Mouse (Mus musculus) megakaryocyte-erythroid progenitor cell, adult 5-6 weeks (primary cell): ENCODE results near the gene Plcb3. TPM values are rescaled to one million over a fixed set of nuclear protein-coding genes. Genes with fewer than 3 reads are reported as not detected.
A peak's percentile ranks its signal among the peaks of the same experiment; 100 is the strongest.

Experiments
- ATAC-seq: replicated peaks from 2 replicates; pipeline ENCODE4 v1.8.0; 2016; ENCODE audit warnings: mild to moderate bottlenecking, inconsistent platforms; ENCODE audit not compliant: severe bottlenecking, poor library complexity, low FRiP score, low TSS enrichment
- total RNA-seq, 2 experiments: library from RNA; stranded (forward) in 1 of 2; stranded (reverse) in 1 of 2; fragments of 200-1000, 215-1000 nt in 1 of 2; fragments of >200 nt in 1 of 2; fragmentation: Nextera tagmentation in 1 of 2; gene quantifications; 2 replicates each; pipeline ENCODE4 v1.2.3; 2014 to 2017

Plcb3 gene
- total RNA-seq, 2 experiments from 2014 or later = 4.3 to 18.6 TPM

DNA sequence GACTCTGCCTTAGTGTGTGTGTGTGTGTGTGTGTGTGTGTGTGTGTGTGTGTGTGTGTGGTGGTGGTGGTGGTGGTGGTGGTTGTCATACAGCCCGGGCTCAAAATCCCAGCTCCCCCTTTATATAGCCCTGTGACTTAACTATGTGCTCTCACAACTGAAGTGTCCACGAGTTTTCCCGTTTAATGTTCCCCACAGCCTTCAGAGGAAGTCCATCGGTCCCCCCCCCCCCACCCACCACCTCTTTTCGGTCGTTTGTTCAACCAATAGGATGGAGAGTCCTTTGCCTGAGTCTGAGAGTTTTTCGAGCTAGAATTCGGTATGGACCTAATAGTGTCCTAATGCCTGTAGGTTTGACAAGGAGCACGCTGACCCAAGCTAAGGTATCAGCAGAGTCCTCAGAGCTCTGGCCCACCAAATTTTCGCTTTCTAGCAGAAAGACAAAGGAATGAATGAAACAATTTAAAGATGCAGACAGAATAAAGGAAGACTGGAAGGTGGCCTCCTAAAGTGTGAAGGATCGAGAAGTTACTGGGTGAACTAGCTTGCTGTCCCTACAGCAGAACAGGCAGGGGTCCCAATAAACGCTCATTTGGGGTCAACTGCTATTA is 2.6 kb downstream of the Plcb3 start:
- ATAC-seq = no peak

DNA sequence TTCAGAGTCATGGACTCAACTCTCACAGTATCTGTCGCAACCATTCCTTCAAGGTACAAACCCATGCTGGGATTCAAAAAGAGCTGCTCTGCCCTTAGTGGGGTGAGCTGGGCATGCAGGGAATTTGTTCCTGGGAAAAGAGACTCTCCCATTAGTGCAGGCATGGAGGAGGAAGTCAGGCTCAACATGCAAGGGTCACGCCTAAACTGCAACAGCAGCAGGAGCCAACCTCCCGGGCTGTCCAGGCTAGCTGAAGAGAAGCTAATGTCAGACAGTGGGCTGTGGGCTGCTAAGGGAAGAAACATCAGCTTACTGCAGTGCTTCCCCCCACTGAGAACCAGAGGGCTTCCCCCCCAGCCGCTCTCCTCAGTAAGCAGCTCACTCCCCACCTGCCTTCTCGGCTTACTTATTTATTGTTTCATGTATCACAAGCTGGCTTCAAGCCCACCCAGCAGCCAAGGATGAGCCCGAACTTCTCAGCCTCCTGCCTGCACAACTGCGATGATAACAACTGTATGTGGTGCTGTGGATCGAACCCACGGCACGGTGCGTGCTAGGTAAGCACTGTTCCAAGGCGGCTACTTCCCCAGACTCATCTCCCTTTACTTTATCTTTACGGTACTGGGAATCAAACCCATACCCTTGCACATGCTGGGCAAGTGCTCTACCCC is 3.9 kb downstream of the Plcb3 start:
- ATAC-seq = no peak

DNA sequence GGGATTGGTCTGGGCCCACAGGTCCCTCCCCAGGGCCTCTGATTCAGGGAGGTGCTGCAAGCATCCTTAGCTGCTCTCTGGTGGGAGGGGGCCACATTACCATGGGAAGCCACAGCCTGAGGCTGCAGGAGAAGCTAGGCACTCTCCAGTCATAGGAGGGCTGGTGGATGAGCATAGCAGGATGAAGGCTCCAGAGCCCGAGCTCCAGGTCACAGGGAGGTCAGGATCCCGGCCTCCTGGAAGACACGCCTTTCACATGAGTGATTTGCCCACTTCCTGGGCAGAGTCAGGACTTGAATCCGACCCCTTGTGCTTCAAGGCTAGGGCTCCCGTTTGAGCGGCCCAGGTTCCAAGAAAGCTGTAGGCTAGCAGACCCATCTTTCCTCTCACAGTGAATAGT is 4.6 kb downstream of the Plcb3 start:
- ATAC-seq = no peak

DNA sequence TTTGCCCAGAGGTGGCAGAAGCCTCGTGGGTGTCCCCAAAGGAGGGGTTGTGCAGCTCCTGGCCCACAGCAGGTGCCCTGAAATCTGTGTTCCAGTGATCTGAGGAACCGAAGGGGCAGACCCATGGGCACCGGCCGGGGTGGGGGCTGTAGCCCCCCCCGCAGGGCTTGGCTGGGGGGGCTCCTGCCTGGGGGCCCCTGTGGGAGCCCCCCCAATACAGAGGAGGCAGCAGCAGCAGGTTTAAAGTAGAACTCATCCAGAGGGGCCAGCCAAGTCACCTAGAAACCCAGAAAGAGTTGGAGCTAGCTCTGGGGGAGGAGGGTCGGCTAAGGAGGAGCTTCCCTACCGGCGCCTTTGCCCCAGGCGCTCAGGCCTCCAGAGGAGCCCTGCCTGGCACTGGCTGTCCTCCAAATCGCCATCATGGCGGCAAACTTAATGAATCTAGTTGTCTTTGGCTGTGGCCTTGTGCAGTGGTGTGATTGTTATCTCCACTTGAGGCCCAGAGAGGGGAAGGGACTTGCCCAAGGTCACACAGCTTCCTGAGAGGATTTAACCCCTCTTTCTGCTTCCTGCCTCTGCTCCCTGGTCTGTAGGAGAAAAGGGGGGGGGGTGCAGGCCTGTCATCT is 5.7 kb downstream of the Plcb3 start:
- no peak for ATAC-seq

DNA sequence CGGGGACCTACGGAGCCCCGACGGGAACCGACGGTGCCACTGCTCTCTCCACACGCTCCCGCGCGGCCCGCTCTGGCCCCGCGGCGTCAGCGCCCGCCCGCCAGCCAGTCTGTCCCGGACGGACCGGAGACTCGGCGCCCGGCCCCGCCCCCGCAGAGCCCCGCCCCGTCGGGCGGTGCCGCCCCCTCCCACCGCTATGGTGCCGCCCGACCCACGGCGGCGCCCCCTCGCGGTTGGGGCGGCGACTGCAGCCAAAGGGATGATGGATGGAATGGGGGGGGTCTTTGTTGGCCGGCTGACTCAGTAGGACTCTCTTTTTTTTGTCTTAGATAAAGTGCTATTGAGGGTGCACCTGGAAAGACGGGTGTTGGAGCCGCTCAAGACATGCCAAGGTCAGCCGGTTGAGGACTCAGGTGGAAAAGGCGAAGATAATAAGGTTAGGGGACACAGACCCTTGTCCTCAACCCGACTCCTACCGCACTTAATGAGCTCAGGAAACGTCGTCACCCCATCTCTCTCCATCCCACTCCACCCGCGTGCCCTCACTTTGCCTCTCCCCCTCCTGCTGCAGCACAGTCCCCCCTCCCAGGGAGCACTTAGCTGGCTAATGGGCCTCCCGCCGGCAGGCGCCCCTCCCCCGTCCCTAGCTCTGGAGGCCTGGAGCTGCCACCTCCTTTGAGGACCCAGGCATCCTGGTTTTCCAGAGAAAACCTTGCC is 6.4 kb downstream of the Plcb3 start:
- 0 out of 2 replicates have a peak, but pooled peaks have one; percentile 19 for ATAC-seq

DNA sequence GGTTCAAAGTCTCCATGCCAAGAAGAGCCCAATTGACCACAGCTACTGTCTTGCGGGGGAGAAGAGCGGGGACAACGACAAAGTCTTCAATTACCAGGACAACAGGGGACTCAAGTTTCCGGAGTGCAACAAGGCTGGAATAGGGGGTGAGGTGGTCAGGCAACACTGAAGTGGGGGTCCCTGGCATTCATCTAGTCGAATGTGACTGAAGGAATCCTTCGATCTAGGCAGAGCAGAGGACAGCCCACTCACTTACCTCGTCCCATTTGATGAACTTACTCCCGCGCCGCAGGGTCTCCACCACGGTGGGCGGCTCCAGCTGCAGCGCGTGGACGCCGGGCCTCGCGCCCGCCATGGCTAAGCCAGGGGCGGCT is 7.0 kb downstream of the Plcb3 start:
- ATAC-seq = no peak

DNA sequence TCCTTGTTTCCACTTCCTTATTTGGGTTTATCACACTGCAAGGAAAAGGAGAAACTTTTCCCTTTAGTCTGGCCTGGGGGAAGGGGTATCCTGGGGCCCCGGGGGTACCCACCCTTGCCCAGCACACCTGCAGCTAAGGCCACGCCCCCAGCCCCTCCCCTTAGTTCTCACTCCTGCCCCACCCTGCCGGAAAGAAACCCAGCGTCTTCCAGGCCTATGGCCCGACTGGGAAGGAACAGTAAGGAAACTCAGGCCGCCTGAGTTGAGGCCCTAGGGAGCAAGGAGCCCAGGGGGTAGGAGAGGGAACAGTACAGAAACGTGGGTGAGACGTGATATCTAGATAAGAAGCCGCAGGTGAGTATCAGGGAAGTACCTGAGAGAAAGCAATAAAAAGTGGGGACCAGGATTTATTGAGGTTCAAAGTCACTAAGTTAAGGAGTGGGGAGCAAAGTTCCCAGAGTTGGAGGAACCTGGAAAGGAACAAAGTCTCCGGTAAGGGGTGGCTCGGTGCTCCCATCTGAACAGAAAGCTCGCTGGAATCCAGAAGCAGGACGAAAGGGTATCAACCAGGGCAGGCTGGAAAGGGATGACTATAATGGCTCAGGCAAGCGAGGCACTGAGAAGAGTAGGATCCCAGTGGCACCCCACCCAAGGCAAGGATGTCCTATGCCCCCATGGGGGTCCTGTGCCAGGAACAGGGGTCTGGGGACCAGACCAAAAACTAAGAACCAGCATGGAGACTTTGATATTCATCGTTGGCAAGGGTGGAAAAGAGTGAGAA is 7.6 kb downstream of the Plcb3 start:
- ATAC-seq = no peak

DNA sequence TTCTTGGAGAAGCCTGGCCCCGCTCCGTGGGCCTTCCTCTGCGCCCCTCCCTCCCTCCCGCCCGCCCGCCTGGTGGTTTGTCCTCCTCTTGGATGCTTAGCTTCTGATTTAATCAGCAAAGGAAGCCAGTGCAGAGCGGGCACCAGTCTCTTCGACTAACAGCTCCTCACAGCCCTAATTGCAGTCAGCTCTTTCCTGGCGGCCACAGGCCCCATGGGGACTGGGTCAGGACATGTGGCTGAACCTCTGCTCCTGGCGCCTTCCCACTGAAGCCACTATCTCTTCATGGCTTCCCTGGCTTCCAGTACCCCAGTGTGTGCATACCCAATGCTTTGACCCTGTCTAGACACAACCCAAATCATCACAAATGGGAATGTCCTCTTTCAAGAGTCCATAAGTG is 19.8 kb downstream of the Plcb3 start:
- ATAC-seq = no peak

DNA sequence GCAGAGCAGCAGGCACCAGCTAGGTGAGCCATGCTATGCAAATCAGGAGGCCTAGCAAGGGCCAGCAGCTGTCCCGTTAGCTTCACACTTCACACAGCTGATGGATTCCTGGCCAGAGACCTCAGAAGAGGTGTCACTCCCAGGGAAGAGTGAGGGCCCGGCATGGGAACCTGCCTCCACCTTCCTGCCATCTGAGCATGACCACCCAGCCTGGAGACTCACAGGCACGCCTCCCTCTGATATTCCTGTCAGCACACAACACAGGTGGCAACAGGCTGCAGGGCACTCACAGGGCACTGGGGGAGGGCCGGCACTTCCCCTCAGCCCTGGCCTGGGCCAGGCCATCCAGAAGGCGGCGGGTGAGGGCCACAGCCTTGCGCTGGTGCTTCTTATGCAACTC is 20.8 kb downstream of the Plcb3 start:
- no peak for ATAC-seq

DNA sequence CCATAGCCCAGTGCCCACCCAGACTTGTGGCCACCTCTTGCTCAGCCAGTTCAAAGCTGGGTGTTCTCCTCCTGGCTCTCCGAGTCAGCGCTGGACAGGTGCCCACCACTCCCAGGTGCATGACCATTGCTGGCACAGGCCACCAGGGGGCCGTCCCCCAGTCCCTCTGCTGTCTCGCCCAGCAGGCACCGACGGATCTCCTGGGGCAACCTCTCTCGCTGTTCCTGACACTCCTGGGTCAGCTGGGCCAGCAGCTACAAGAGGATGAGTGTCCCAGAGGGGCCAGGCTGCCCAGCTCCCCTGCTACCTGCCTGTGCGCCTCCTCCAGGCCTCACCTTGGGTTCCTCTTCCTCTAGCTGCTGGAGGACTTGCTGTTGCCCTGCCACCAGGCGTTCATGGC is 22.2 kb downstream of the Plcb3 start:
- no peak for ATAC-seq

DNA sequence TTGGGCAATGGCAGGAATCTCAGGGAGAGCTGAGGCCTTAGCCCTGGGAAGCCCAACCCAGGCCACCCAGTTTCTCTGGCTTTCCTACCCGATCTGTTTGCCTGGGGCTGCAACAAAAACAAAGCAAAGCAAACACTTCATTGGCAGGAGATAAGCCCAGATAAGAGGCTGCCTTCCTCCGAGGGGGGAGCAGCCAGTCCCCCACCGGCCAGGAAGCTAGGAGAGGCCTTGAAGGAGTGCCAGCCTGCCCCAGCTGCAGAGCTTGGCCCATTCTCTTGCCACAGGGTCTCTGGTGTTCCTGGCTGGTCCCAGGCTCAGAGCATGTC is 23.6 kb downstream of the Plcb3 start:
- no peak for ATAC-seq

DNA sequence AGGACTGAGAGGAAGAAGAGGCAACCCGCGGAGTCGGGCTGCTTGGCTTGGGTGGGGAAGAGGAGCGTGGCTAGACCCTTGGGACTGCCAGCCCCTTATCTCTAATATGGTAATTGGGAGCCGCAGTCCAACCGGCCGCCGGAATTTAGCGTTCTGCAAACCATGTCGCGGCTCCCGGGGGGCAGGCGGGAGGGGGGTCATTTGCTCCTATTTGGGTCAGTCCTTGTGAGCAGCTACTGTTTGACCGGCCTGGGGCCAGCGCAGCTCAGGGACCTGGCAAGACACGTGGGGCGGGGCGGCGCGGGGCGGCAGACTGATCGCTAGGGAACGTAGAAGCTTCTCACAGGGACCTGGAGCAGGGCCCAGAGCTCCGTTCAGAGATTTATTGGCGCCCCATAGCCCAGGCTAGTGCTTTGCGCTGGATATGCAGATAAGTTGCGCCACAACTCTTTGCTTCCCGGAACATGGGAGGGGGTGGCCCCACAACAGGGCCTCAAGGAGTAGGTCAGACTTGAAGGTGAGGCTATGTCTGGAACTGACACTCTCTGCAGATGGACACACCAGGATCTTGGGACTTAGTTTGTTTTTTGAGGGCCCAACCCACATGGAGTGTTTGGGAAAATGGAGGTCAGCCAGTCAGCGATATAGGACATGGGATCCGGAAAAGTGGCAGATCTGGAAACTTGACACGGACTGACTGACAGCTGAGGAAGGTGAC is 24.1 kb downstream of the Plcb3 start:
- peak; percentile 45 for ATAC-seq

DNA sequence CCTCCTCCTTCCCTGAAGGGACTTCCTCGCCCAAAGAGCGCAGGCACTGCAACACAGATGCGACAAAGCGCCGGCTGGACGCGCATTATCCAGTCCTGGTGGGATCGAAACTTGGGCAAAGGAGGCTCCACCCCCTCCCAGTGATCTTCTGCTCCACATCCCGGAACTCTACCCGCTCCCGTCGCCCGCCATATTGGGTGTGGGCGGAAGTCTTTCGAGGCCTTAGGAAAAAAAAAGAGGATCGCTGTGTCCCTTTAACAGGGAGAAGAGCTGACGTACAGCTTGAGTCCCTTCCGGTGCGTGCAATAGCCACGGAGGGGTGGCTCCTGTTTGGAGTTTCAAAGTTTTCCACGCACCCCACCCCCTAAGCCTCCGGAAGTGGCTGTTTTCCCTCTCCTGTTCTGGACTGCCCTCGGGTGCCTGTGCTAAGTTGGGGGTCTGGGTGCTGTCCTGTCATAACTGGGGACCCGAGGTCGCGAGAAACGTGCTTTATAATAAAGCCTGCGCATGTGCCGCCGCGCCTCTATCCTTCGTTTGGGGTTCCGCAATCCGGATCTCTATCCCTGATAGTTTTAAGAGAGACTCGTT is 24.8 kb downstream of the Plcb3 start:
- ATAC-seq = peak; percentile 71

DNA sequence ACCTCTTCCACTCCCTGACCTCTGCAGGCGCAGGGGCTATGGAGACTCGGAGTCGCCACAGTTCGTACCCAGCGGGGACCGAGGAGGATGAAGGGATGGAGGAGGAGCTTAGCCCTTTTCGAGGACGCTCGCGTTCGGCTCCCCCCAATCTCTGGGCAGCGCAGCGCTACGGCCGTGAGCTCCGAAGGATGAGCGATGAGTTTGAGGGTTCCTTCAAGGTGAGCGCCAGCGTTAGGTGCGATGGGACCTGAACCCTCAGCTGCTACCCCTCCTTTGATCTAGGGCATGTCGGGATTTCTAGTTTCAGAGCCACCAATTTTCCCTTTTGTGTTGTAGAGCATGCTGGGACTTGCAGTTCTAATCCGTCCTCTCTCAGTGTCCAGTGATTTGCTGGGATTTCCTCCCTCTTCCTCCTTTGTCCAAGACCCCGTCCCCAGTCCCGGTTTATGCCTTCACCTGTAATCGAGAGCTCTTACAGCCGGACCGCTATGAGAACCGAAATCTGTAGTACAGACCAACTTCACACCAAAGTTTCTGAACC is 25.6 kb downstream of the Plcb3 start:
- ATAC-seq = peak; percentile 18; the same call in 1 of the 2 replicates

DNA sequence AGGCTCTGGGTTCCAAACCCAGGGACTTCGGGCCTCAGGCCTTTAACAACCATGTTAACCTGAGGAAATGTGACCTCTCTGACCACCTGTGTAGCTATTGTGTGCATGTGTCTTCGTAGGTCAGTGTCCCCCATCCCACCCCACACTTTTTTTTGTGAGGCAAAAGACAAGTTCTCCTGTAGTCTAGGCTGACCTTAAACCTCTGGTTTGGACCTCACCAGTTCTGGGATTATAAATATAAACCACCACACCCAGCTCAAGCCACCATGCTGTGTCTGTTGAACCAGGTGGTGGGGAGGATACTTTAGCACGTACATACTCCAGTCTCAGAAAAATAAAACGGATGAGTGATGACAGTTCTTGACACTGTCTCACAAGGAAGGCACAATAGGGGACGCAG is 26.3 kb downstream of the Plcb3 start:
- no peak for ATAC-seq

DNA sequence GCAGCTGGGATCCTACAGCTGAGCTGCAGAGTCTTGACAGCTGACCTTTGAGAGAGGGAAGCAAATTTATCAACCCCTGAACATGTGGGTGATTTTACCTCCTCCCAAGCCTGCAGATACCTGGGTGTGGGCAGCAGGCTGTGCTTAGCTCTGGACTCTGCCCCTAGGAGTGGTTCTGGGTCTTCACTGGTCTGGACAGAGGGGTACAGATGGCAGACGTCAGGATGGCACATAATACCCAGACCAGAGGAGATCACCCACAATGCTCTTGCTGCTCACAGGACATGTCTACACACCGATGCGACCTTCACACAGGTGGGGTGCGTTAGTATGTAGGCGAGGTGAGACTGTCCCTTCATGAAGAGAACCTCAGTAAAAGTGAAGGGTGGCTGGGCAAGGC is 26.7 kb downstream of the Plcb3 start:
- ATAC-seq = no peak

DNA sequence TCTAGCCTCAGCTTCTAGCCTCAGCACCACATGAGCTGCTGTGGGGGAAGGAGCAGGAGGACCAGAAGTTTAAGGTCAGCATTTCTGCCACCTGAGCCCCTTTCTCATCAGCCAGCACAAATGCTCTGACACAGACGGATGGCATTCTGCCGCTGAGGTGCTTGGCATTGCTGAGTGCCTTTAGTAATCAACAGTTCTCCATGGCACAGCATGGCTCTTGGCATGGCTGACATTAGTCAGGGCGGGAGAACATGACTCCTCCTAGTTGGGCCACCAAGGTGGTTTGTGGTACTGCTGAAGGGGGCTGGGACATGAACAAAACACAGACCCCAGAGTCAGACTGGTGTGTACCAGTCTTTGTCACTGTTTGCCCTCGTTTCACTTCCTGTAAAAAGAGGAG is 28.1 kb downstream of the Plcb3 start:
- no peak for ATAC-seq

DNA sequence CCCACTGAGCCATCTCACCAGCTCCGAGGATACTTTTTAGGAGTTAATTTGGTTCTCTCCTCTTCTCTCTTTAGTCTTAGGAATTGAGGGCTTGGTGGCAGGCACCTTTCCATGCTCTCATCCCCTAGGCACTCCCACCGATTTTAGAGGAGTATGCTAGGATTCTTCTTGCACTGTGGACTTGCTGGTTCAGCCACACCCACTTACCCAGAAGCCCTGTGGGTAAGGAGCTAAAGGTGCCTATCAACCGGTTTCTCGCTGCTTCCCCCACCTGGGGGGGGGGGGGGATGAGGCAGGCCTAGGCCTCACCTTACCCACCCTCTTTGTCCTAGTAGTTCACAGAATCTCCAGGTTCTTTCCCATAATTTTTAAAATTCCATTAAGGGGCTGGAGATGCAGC is 28.5 kb downstream of the Plcb3 start:
- ATAC-seq = no peak

DNA sequence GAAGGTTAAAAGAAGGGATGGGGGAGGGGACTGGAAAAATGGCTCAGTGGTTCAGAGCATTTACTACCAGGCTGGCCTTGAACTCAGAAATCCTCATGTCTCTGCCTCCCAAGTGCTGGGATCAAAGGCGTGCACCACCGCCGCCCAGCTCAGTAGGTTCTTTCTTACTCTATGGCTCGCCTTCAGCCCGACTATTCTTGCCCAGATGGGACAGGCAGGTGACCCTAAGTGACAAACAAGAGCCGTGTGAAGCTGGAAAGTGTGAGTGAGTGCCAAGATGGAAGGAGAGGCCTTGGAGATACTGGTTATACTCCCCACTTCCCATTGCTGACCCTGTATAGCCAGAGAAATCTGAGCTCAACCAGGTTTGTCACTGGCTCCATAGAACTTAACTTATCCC is 32.6 kb downstream of the Plcb3 start:
- no peak for ATAC-seq
